Mouse (Mus musculus): Measurements from ENCODE around the gene Cep89.

DNA sequence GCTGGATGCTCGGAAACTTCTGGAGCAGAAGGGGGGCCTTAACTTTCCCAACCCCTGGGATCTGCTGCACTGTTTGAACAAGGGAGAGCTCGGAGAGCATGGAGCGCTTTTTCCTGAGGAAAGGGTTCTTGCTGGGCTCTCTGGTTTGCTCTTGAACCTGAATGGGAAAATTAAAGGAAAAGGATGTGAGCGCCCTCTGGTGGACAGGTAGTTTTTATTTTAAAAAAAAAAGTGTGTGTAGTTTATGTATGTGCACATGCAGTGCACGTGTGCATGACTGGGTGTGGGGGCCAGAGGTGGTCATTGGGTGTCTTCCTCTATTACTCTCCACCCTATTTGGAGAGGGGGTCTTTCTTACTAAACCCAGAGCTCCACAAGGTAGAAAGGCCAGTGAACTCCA lies 3.9 kb upstream of the Cep89 start:
- TF ChIP-seq E2F4 (IDR thresholded peaks at IDR 0.05; ENCODE audit: insufficient read depth), result no peak
- TF ChIP-seq POLR2A (IDR thresholded peaks at IDR 0.05; ENCODE audit: insufficient read length, low read depth), result no peak
- no peak for TF ChIP-seq MAX (IDR thresholded peaks at IDR 0.05; ENCODE audit: low read depth)
- no peak for TF ChIP-seq MYOD1 (IDR thresholded peaks at IDR 0.05; ENCODE audit: control insufficient read depth in 1 of 3, insufficient read length in 2 of 3, low read depth in 2 of 3)
- no peak for TF ChIP-seq REST (IDR thresholded peaks at IDR 0.05; ENCODE audit: insufficient read depth, insufficient read length)
- TF ChIP-seq SRF (IDR thresholded peaks at IDR 0.05; ENCODE audit: control insufficient read depth, insufficient read length, low read depth), result no peak
- TF ChIP-seq TCF12 (IDR thresholded peaks at IDR 0.05; ENCODE audit: insufficient read depth, poor library complexity, severe bottlenecking), result no peak
- no peak for TF ChIP-seq POLR2AphosphoS2 (IDR thresholded peaks at IDR 0.05; ENCODE audit: insufficient read length, low read depth)

All from myocyte (in vitro differentiated cells).